Mouse (Mus musculus) bone marrow, adult 2 months (tissue): ENCODE results near the gene Wbp2.

Experiments
- CTCF ChIP-seq: fragments of 200-500 bp; IDR thresholded peaks from 2 replicates; pipeline ENCODE4 v1.5.1; 2011; ENCODE audit warnings: low read length, control low read depth; ENCODE audit not compliant: control insufficient read depth, insufficient read depth
- POLR2A ChIP-seq: fragments of 200-500 bp; IDR thresholded peaks from 2 replicates; pipeline ENCODE4 v1.6.1; 2011; ENCODE audit warnings: low read depth, mild to moderate bottlenecking, control low read depth, low read length, borderline replicate concordance; ENCODE audit not compliant: control insufficient read depth

DNA sequence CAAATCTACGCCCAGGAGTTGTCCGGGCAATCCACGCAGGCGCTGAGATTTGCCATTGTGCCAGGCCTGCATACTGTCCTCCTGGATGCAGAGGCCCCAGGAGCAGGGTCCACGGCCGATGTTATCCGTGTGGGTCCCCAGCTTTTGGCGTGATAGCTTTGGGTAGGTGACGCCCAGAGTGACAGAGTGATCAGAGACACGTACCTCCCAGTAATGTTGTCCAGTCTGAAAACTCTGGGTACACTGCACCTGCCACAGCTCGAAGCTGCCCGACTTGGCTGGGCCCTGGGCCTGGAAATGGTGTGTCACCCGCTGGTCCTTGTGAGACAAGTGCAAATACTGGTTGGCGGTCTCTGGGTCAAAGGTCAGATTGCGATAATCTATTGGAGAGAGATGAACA, 39.5 kb upstream of the Wbp2 start:
- no peak for TF ChIP-seq CTCF
- TF ChIP-seq POLR2A: no peak
